ENCODE assay signal across 16 mouse cellular contexts in the genomic region with DNA sequence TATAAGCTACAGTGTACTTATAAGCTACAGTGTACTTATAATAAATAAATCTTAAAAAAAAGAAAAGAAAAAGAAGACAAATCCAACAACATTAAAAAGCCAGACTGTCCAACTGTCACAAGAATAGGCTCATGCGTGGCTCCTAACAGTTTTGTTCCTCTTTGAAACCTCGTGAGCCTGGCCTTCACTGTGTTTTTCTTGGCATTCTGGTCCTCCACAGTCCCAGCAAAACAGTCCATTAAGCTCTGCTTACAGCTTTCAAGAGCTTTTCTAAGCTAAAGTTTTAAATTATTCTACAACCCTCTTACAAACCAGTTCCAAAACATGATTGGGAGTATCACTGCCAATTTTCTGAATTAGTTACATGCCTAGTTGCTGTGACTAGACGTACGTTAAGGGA.
"Had no signal": no experiment of that assay in that cellular context is flagged by ENCODE, and none has a peak within 500 bp of the region (broad histone marks: within the 10 kb centered on the region; RNA-seq: fewer than 3 reads in every experiment).

No protein-coding gene starts in this region.

- H3K4me1 ChIP-seq: kidney, embryonic 15.5 days; midbrain, embryonic 12.5 days; midbrain, embryonic 15.5 days; neural tube, embryonic 12.5 days; neural tube, embryonic 15.5 days; stomach, embryonic 15.5 days had no signal

- DNase-seq: layer of hippocampus, postnatal 36 days; liver, embryonic 13.5 days; lung, adult 2 months; lung, postnatal 14 days; lung, postnatal 4 days; retina, postnatal 1 day; right cerebral cortex, postnatal 25 days; spleen, adult 18-20 months; thymus, postnatal 25 days had no signal

- ATAC-seq: midbrain, embryonic 15.5 days had no signal

- H3K27ac ChIP-seq: kidney, embryonic 15.5 days; left cerebral cortex, adult 2 months; liver, embryonic 13.5 days; midbrain, embryonic 12.5 days; midbrain, embryonic 15.5 days; neural tube, embryonic 12.5 days; neural tube, embryonic 15.5 days; stomach, embryonic 15.5 days had no signal

- H3K36me3 ChIP-seq: midbrain, embryonic 15.5 days; stomach, embryonic 15.5 days had no signal

- H3K9ac ChIP-seq: kidney, embryonic 15.5 days; liver, embryonic 13.5 days; midbrain, embryonic 12.5 days; midbrain, embryonic 15.5 days; neural tube, embryonic 12.5 days; neural tube, embryonic 15.5 days; stomach, embryonic 15.5 days had no signal

- H3K4me2 ChIP-seq: kidney, embryonic 15.5 days; liver, embryonic 13.5 days; midbrain, embryonic 12.5 days; midbrain, embryonic 15.5 days; neural tube, embryonic 12.5 days; neural tube, embryonic 15.5 days; stomach, embryonic 15.5 days had no signal

- H3K4me3 ChIP-seq: kidney, embryonic 15.5 days; left cerebral cortex, adult 2 months; liver, embryonic 13.5 days; midbrain, embryonic 12.5 days; midbrain, embryonic 15.5 days; neural tube, embryonic 12.5 days; neural tube, embryonic 15.5 days; stomach, embryonic 15.5 days had no signal

- H3K27me3 ChIP-seq: kidney, embryonic 15.5 days; liver, embryonic 13.5 days; midbrain, embryonic 15.5 days; neural tube, embryonic 12.5 days; neural tube, embryonic 15.5 days; stomach, embryonic 15.5 days had no signal

- H3K9me3 ChIP-seq: kidney, embryonic 15.5 days; liver, embryonic 13.5 days; midbrain, embryonic 12.5 days; neural tube, embryonic 12.5 days; neural tube, embryonic 15.5 days; stomach, embryonic 15.5 days had no signal
